Mouse (Mus musculus) thymus, postnatal 36 days (tissue): ENCODE measurements around the gene Capn8.

Experiments
- DNase-seq, 2 experiments: peaks; one replicate each; pipeline ENCODE4 v3.0.0; 2022; ENCODE audit warnings: mixed read lengths in 2 of 2

The Capn8 gene

GRCm38 (mm10) chr1:182564408-182565120, at the start of gene Capn8:
Gene Capn8, plus strand, starts transcription at chr1:182565007.
- peak in 1 of 2 experiments; percentile 15 for DNase-seq

- DNase-seq: peak; percentile 83 to 84
Observed at GRCm38 (mm10) chr1:182516758-182517676, 47.8 kb upstream of the Capn8 start, which contains the start of gene Capn2. Gene Capn2, minus strand, starts transcription at chr1:182517608.

GRCm38 (mm10) chr1:182517677-182518011, 47.2 kb upstream of the Capn8 start:
- no peak for DNase-seq

- no peak for DNase-seq
Observed at GRCm38 (mm10) chr1:182518143-182518680, 46.6 kb upstream of the Capn8 start.

GRCm38 (mm10) chr1:182518811-182519210, 46.0 kb upstream of the Capn8 start:
- DNase-seq: no peak

GRCm38 (mm10) chr1:182519341-182519740, 45.5 kb upstream of the Capn8 start:
- DNase-seq: no peak

GRCm38 (mm10) chr1:182520091-182520937, 44.5 kb upstream of the Capn8 start:
- DNase-seq: peak; percentile 70 to 77

- peak in 1 of 2 experiments; percentile 12 for DNase-seq
Observed at GRCm38 (mm10) chr1:182520938-182521500, 43.8 kb upstream of the Capn8 start.

- DNase-seq: no peak
Observed at GRCm38 (mm10) chr1:182522961-182523360, 41.8 kb upstream of the Capn8 start.

GRCm38 (mm10) chr1:182523692-182524091, 41.1 kb upstream of the Capn8 start:
- DNase-seq: no peak

- no peak for DNase-seq
Observed at GRCm38 (mm10) chr1:182525601-182526000, 39.2 kb upstream of the Capn8 start.

GRCm38 (mm10) chr1:182527261-182527766, 37.5 kb upstream of the Capn8 start:
- DNase-seq: no peak

- DNase-seq: no peak
Observed at GRCm38 (mm10) chr1:182527921-182528858, 36.6 kb upstream of the Capn8 start.

- DNase-seq: no peak
Observed at GRCm38 (mm10) chr1:182533583-182533982, 31.2 kb upstream of the Capn8 start.

GRCm38 (mm10) chr1:182535080-182535481, 29.7 kb upstream of the Capn8 start:
- DNase-seq: no peak

- peak; percentile 58 to 60 for DNase-seq
Observed at GRCm38 (mm10) chr1:182539023-182539940, 25.5 kb upstream of the Capn8 start.

- DNase-seq: no peak
Observed at GRCm38 (mm10) chr1:182542110-182542509, 22.7 kb upstream of the Capn8 start.

GRCm38 (mm10) chr1:182543136-182543535, 21.7 kb upstream of the Capn8 start:
- DNase-seq: no peak

GRCm38 (mm10) chr1:182543906-182544305, 20.9 kb upstream of the Capn8 start:
- DNase-seq: no peak

GRCm38 (mm10) chr1:182550761-182551160, 14.0 kb upstream of the Capn8 start:
- DNase-seq: no peak
